Mouse (Mus musculus) ES-Bruce4 (cell line): ENCODE data around the gene Mad1l1. TPM values are rescaled to one million over a fixed set of nuclear protein-coding genes. Genes with fewer than 3 reads are reported as not detected.

Source experiments
- H3K27ac ChIP-seq: 2 replicates; pipeline ENCODE4 v1.5.1; 2012; ENCODE audit warnings: low read length, inconsistent platforms; ENCODE audit not compliant: insufficient read depth
- H3K27me3 ChIP-seq: 2 replicates; pipeline ENCODE4 v1.6.1; 2012; ENCODE audit warnings: mild to moderate bottlenecking, low read length, inconsistent platforms; ENCODE audit not compliant: control insufficient read depth, poor library complexity, insufficient read depth, severe bottlenecking
- H3K36me3 ChIP-seq: 2 replicates; pipeline ENCODE4 v1.6.1; 2012; ENCODE audit warnings: inconsistent platforms, mild to moderate bottlenecking, low read length, moderate library complexity; ENCODE audit not compliant: control insufficient read depth, poor library complexity, insufficient read depth, severe bottlenecking
- H3K4me1 ChIP-seq: one replicate; pipeline ENCODE4 v1.8.1; 2011; ENCODE audit warnings: low read length; ENCODE audit not compliant: control insufficient read depth, insufficient read depth
- H3K4me3 ChIP-seq: 2 replicates; pipeline ENCODE4 v1.5.1; 2011; ENCODE audit warnings: low read depth, mild to moderate bottlenecking, low read length
- H3K9ac ChIP-seq: 2 replicates; pipeline ENCODE4 v1.6.1; 2012; ENCODE audit warnings: low read depth, mild to moderate bottlenecking, inconsistent platforms; ENCODE audit not compliant: poor library complexity, severe bottlenecking
- H3K9me3 ChIP-seq: replicated peaks from 2 replicates; pipeline ENCODE4 v1.6.1; 2012; ENCODE audit warnings: mild to moderate bottlenecking, low read length, inconsistent platforms; ENCODE audit not compliant: control insufficient read depth, poor library complexity, insufficient read depth, severe bottlenecking
- CTCF ChIP-seq: IDR thresholded peaks from one replicate; pipeline ENCODE4 v1.8.1; 2011; ENCODE audit warnings: low read depth, low read length
- EP300 ChIP-seq: IDR thresholded peaks from 2 replicates; pipeline ENCODE4 v1.6.1; 2011; ENCODE audit warnings: low read depth, low read length; ENCODE audit not compliant: insufficient read depth
- POLR2A ChIP-seq: IDR thresholded peaks from one replicate; pipeline ENCODE4 v1.8.1; 2011; ENCODE audit warnings: low read length; ENCODE audit not compliant: insufficient read depth
- polyA plus RNA-seq: library from polyadenylated mRNA; stranded (reverse); fragments of >200 nt; gene quantifications from 2 replicates; pipeline ENCODE4 v1.2.4, GENCODE M21; 2011; ENCODE audit warnings: low read depth; ENCODE audit not compliant: missing spikeins, insufficient read depth, insufficient read length

Gene Mad1l1
- polyA plus RNA-seq, 1 experiment = 25.4 TPM

- Histone ChIP-seq H3K36me3 (no peaks in the 10 kb centered on the region), H3K27ac (no peak overlapping the region), H3K9me3 (0 out of 2 replicates have a peak, but pooled peaks cover 4% of the 10 kb centered on the region), H3K27me3 (no peaks in the 10 kb centered on the region), H3K9ac (no peak overlapping the region), H3K4me1 (no peaks in the 10 kb centered on the region), H3K4me3 (no peak overlapping the region)
- TF ChIP-seq EP300 = no peak
- TF ChIP-seq CTCF = no peak
- TF ChIP-seq POLR2A = no peak
Measured at GRCm38 (mm10) chr5:140089263-140089662, 232.1 kb downstream of the Mad1l1 start.

GRCm38 (mm10) chr5:140087242-140087641, 234.1 kb downstream of the Mad1l1 start:
- H3K9ac ChIP-seq = no peak overlapping the region
- H3K9me3 ChIP-seq = 0 out of 2 replicates have a peak, but pooled peaks cover 4% of the 10 kb centered on the region
- no peaks in the 10 kb centered on the region; the same call in 1 of the 2 replicates for H3K36me3 ChIP-seq
- no peaks in the 10 kb centered on the region for H3K27me3 ChIP-seq
- TF ChIP-seq CTCF (no peak), EP300 (no peak), POLR2A (no peak)
- peaks cover 3% of the 10 kb centered on the region for H3K4me1 ChIP-seq
- H3K4me3 ChIP-seq = no peak overlapping the region
- no peak overlapping the region for H3K27ac ChIP-seq

- no peaks in the 10 kb centered on the region; the same call in 1 of the 2 replicates for H3K36me3 ChIP-seq
- 0 out of 2 replicates have a peak, but pooled peaks cover 4% of the 10 kb centered on the region for H3K9me3 ChIP-seq
- no peak overlapping the region for H3K4me3 ChIP-seq
- TF ChIP-seq CTCF = no peak
- TF ChIP-seq EP300 = no peak
- TF ChIP-seq POLR2A = no peak
- peaks cover 3% of the 10 kb centered on the region for H3K4me1 ChIP-seq
- H3K27ac ChIP-seq = no peak overlapping the region
- no peaks in the 10 kb centered on the region for H3K27me3 ChIP-seq
- no peak overlapping the region for H3K9ac ChIP-seq
Measured at GRCm38 (mm10) chr5:140084341-140084740, 237.0 kb downstream of the Mad1l1 start.

GRCm38 (mm10) chr5:140083911-140084310, 237.4 kb downstream of the Mad1l1 start:
- Histone ChIP-seq H3K9ac (no peak overlapping the region), H3K4me1 (peaks cover 3% of the 10 kb centered on the region), H3K36me3 (no peaks in the 10 kb centered on the region; the same call in 1 of the 2 replicates), H3K27ac (no peak overlapping the region), H3K9me3 (0 out of 2 replicates have a peak, but pooled peaks cover 4% of the 10 kb centered on the region), H3K27me3 (no peaks in the 10 kb centered on the region), H3K4me3 (no peak overlapping the region)
- TF ChIP-seq POLR2A (no peak), EP300 (no peak), CTCF (no peak)

- Histone ChIP-seq H3K36me3 (no peaks in the 10 kb centered on the region; the same call in 1 of the 2 replicates), H3K27ac (no peak overlapping the region), H3K27me3 (no peaks in the 10 kb centered on the region), H3K4me3 (no peak overlapping the region), H3K9me3 (0 out of 2 replicates have a peak, but pooled peaks cover 4% of the 10 kb centered on the region), H3K4me1 (peaks cover 3% of the 10 kb centered on the region), H3K9ac (no peak overlapping the region)
- no peak for TF ChIP-seq EP300
Measured at GRCm38 (mm10) chr5:140082204-140082812, 239.0 kb downstream of the Mad1l1 start.

- TF ChIP-seq EP300 (no peak), POLR2A (no peak)
- H3K4me1 ChIP-seq = peaks cover 3% of the 10 kb centered on the region
- H3K9ac ChIP-seq = no peak overlapping the region
- H3K4me3 ChIP-seq = no peak overlapping the region
- H3K27ac ChIP-seq = no peak overlapping the region
- H3K36me3 ChIP-seq = no peaks in the 10 kb centered on the region; the same call in 1 of the 2 replicates
- 0 out of 2 replicates have a peak, but pooled peaks cover 4% of the 10 kb centered on the region for H3K9me3 ChIP-seq
- H3K27me3 ChIP-seq = no peaks in the 10 kb centered on the region
Measured at GRCm38 (mm10) chr5:140081084-140081483, 240.3 kb downstream of the Mad1l1 start.
